Mouse (Mus musculus): ENCODE measurements at regions not wholly inside any gene's neighbourhood (a gene's known extent, or its start where the extent isn't known, plus 50 kb on each side); places are given as distances from the start of the nearest gene placed in this dataset.

GRCm38 (mm10) chr4:68648311-68648710, 305.9 kb downstream of the Brinp1 start:
- DNase-seq (ENCODE audit: low spot score), result no peak

GRCm38 (mm10) chr4:68633299-68633698, 320.9 kb downstream of the Brinp1 start:
- DNase-seq (ENCODE audit: low spot score), result no peak

- DNase-seq (ENCODE audit: low spot score), result no peak
Measured at GRCm38 (mm10) chr4:68624025-68624342, 330.2 kb downstream of the Brinp1 start.

GRCm38 (mm10) chr4:68623125-68624024, 330.8 kb downstream of the Brinp1 start:
- no peak for DNase-seq (ENCODE audit: low spot score)

- no peak for DNase-seq (ENCODE audit: low spot score)
Measured at GRCm38 (mm10) chr4:68620585-68620984, 333.6 kb downstream of the Brinp1 start.

- no peak for DNase-seq (ENCODE audit: low spot score)
Measured at GRCm38 (mm10) chr4:68615706-68616397, 338.3 kb downstream of the Brinp1 start.

- no peak for DNase-seq (ENCODE audit: low spot score)
Measured at GRCm38 (mm10) chr4:68612263-68613012, 341.8 kb downstream of the Brinp1 start.

- no peak for DNase-seq (ENCODE audit: low spot score)
Measured at GRCm38 (mm10) chr4:68595256-68595655, 358.9 kb downstream of the Brinp1 start.

- no peak for DNase-seq (ENCODE audit: low spot score)
Measured at GRCm38 (mm10) chr4:68575375-68575774, 378.8 kb downstream of the Brinp1 start.

- no peak for DNase-seq (ENCODE audit: low spot score)
Measured at GRCm38 (mm10) chr4:68574610-68575167, 379.5 kb downstream of the Brinp1 start.

- peak; percentile 4 for DNase-seq (ENCODE audit: low spot score)
Measured at GRCm38 (mm10) chr4:68573333-68573732, 380.9 kb downstream of the Brinp1 start.

- no peak for DNase-seq (ENCODE audit: low spot score)
Measured at GRCm38 (mm10) chr4:68572521-68572920, 381.7 kb downstream of the Brinp1 start.

- DNase-seq (ENCODE audit: low spot score), result no peak
Measured at GRCm38 (mm10) chr4:68536254-68536653, 417.9 kb downstream of the Brinp1 start.

- DNase-seq (ENCODE audit: low spot score), result no peak
Measured at GRCm38 (mm10) chr4:68535815-68536214, 418.4 kb downstream of the Brinp1 start.

GRCm38 (mm10) chr4:68532056-68532455, 422.1 kb downstream of the Brinp1 start:
- DNase-seq (ENCODE audit: low spot score), result no peak

- no peak for DNase-seq (ENCODE audit: low spot score)
Measured at GRCm38 (mm10) chr4:68487993-68488392, 466.2 kb downstream of the Brinp1 start.

- DNase-seq (ENCODE audit: low spot score), result no peak
Measured at GRCm38 (mm10) chr4:68486876-68487275, 467.3 kb downstream of the Brinp1 start.

GRCm38 (mm10) chr4:68461783-68462182, 492.4 kb downstream of the Brinp1 start:
- no peak for DNase-seq (ENCODE audit: low spot score)

GRCm38 (mm10) chr4:68416046-68416445, 538.2 kb downstream of the Brinp1 start:
- DNase-seq (ENCODE audit: low spot score), result no peak

- no peak for DNase-seq (ENCODE audit: low spot score)
Measured at GRCm38 (mm10) chr4:68410785-68411184, 543.4 kb downstream of the Brinp1 start.

- DNase-seq (ENCODE audit: low spot score), result no peak
Measured at GRCm38 (mm10) chr4:68404364-68404763, 549.8 kb downstream of the Brinp1 start.

GRCm38 (mm10) chr4:68387097-68387496, 567.1 kb downstream of the Brinp1 start:
- DNase-seq (ENCODE audit: low spot score), result no peak

Measured in urinary bladder, postnatal 14 days (tissue).